Mouse (Mus musculus): Measurements from ENCODE around the gene Rnf217.
A peak's percentile ranks its signal among the peaks of the same experiment; 100 is the strongest.

Rnf217 gene

GRCm38 (mm10) chr10:31496931-31497330 is 112.1 kb downstream of the Rnf217 start:
- no peak for DNase-seq (ENCODE audit: low read depth, low spot score)

DNA sequence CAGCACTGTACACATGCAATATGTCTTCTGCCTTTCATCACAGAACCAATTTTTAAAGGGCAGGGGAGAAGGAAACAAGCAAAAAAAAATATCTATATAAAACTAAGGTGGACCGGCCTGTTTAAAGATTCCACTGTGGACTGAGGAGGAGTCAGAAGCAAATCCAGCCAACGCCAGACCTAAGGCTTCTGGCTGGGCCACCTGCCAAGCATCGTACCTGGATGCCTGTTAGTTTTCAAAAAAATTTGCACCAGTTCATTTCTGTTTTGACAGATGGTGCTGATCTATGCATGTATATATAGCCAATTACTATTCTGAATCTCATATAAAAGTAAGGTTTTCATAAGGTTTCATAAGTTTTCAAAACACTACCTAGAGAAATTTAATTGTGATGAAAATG is 113.2 kb downstream of the Rnf217 start:
- DNase-seq (ENCODE audit: low read depth, low spot score) = no peak

DNA sequence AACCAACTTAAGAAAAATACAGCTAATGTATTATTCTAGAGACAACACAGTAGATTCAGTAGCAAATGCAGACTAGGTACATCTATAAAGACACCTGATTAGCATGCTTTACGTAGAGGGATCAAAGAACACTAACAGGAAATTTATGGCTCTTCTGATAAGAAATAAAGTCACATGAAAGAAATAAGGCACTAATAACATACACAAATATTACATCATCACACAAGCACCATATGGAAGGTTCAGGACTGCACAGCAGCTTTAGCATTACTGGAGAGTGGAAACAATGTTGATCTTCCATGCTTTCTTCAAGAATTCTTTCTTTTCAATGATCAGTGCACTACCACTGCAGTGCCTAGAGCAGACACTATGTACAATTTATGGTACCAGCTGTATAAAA is 114.7 kb downstream of the Rnf217 start:
- no peak for DNase-seq (ENCODE audit: low read depth, low spot score)

- no peak for DNase-seq (ENCODE audit: low read depth, low spot score)
These were observed 141.7 kb downstream of the Rnf217 start for GRCm38 (mm10) chr10:31467043-31467898.

GRCm38 (mm10) chr10:31465840-31466541 is 143.0 kb downstream of the Rnf217 start:
- no peak for DNase-seq (ENCODE audit: low read depth, low spot score)

- DNase-seq (ENCODE audit: low read depth, low spot score) = no peak
These were observed 143.6 kb downstream of the Rnf217 start for GRCm38 (mm10) chr10:31465424-31465823.

GRCm38 (mm10) chr10:31463044-31463443 is 145.9 kb downstream of the Rnf217 start:
- no peak for DNase-seq (ENCODE audit: low read depth, low spot score)

GRCm38 (mm10) chr10:31456806-31457205 is 152.2 kb downstream of the Rnf217 start:
- DNase-seq (ENCODE audit: low read depth, low spot score) = no peak

GRCm38 (mm10) chr10:31447083-31447482 is 161.9 kb downstream of the Rnf217 start:
- peak; percentile 35 for DNase-seq (ENCODE audit: low read depth, low spot score)

DNA sequence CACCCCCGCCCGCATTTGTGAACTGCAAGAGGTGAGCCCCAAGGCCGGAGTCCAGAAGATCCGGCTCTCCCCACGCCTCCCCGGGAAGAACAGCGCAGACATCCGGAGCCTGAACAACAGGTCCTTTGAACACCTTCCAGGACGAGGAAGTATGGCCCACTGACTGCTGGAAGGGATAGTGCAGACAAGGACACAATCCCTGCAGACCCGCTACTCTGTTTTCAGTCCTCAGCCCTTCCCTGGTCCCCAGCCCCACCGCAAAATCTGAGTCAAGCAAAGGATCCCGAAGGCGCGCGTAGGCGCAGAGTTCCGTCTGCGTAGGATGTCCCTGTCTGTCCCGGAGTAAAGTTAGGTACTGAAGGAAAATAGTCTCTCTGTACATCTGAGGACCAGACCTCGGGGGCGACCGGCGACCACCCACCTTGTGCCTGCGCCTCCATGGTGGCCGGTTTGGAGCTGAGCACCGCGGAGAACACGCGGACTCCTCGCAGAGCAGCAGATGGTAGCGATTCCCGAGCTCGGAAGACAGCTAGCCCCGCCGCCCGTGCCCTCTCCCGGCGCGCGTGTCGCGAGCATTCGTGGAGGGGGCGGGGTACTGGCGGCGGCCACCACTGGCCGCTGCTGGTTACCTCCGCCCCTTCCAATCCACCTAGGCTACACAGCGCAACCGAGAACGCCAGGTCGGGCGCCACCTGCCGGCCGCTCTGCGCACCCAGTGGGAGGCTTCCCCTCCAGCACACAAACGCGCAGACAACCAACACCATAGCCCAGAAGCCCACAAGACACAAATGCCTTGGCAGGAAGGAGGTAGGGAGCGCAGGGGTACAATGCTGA is 163.5 kb downstream of the Rnf217 start, which contains the start of gene Tpd52l1:
Gene Tpd52l1, minus strand, starts transcription at position 668 of the 834 bp plus-strand sequence.
- DNase-seq (ENCODE audit: low read depth, low spot score) = peak; percentile 79

DNA sequence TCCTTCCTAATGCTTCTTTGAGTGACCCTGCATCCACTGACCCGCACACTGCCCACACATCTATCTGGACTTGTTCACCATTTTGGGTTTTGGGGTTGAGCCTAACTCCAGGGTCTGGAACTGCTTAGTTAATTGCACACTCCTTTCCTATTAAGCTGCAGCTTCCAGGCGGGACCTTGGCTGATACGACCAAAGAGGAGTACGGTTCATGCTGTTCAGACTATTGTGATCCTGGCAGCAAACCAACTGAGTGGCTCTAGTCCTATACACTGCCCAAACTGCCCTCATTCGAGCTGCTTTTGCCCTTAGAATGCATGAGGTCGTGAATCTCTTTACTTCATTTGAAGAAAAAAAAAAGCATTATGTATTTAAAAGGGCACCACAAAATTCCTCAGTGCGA is 164.8 kb downstream of the Rnf217 start:
- no peak for DNase-seq (ENCODE audit: low read depth, low spot score)

Measured in skeletal muscle tissue, adult 2 months (tissue).